Mouse (Mus musculus): Measurements from ENCODE around the gene Cacna1c.

The Cacna1c gene

DNA sequence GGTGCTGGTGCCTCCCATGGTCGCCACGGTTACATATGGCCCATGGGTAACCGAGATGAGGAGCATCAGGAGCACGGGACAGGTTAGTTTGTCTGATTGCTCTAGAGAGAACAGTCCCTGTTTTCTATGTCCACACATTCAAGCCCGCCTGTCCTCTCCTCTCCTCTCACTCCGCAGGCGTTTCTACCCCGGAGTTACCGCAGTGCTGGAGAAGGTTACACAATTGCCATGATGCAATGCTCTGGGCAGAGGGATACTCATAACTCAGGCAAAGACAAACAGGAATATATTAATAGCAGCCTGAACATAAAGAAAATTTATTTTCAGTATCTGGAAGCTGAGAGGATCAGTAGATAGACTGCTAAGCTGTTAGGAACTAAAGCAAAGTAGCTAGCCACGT is 58.5 kb downstream of the Cacna1c start:
- DNase-seq: no peak

DNA sequence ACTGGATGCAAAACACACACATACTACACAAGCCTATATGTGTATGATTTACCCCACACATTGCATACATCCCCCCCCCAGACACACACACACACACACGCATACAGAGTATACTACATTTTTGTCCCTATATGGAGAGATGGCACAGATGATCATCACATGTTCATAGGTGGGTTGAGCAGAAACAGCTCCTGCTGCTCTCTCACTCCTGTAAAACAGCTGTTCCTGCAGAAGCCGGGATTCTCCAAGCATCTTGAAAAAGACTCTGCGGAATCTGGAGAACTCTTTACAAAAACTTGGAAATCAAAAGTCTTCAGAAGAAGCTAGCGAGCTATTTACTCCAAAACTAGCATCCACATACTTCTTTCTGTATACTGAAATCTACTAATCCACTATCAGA is 63.4 kb downstream of the Cacna1c start:
- no peak for DNase-seq

DNA sequence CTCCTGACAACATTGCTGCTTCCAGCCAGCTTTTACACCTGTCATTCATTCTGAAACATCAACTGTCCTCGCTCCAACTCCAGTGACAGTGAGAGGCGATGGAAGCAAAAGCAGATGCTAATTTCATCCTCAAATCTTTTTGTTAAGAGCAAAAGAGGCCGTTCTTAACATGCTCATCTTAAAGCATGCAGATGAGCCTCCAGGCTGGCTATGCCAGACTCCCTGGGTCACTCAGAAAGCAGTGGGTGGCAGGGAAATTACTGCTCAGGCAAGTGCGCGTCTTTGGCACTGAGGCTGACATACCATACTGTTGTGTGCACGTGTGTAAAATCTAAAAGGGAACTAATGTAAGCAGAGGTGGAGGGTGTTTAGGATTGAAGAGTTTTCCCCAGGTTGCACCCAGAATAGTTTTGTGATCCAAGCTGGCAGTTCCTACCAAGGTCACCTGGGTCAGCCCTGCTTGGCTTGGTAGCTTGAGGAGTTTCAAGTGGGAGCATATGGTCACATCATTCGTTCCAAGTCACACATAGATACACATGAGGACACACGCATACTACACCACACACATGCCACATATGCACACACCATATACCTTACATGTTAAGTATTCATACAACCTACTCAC is 64.0 kb downstream of the Cacna1c start:
- no peak for DNase-seq

DNA sequence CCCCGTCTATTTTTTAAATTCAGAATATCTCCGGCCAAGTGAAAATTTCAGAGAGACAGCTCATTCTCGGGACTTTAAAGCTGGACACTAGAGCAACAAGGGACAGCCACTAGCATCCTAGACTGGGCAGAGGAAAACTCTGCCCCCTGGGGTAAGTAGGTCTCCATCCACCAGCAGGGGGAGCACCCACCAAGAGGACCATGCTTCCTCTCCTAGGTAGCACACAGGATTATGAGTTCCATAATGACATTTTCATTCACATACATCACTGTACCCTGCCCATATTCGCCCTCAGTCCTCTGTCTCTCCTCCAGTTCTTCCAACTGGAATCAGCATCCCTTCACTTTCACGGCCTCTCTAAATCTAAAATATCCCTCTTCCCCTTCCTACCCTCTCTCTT is 66.6 kb downstream of the Cacna1c start:
- no peak for DNase-seq

DNA sequence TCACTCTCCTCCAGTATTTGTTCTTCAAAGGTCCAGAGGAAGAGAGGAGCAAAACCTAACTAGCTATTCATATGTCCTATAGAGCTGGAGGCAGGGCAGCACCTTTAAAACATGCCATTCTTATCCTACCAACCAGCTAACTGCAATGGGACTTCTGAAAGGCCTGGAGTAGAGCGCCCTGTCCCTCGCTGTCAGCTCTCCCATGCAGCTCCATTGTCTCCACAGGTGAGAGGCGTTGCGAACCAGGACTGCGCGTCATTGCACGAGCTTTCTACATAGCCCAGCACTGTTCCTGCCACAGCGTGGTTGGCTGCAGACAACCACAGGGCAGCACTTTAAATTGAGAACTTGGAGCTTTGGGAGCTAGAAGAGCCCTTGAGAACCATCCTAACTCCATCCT is 67.7 kb downstream of the Cacna1c start:
- no peak for DNase-seq

DNA sequence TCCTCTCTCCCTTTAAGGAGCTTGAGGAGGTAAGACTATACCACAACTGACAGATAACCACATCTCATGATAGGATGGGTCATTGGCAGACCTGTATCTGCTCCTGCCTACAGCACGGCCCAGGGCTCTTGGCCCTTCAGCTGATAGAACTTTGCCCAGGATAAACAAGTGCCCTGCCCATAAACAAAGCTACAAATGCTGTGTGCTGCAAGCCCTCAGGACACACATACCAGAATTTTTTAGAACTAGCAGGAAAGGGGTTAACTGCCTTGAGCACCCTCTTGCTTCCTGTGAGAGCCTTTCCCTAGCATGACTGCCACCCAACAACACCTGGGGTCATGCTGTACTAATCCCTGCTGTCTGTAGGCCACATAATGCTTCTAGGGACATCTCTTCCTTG is 68.1 kb downstream of the Cacna1c start:
- no peak for DNase-seq

DNA sequence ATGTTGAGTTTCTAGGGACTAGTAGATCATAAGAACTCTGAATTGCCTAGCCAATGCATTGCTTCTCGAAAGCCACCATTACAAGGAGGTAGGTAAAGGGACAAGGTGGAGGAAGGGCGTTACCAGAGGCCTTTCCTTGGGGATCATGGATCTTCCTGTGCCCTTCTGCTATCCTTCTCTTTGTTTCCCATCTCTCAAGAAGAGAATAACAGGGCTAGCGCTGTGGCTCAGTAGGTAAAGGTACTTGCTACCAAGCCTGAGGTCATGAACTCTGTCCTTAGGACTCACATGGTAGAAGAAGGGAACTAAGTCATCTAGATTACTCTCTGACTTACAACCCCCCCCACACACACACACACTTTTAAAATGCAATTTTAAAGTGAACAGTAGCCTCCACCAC is 69.2 kb downstream of the Cacna1c start:
- no peak for DNase-seq

DNA sequence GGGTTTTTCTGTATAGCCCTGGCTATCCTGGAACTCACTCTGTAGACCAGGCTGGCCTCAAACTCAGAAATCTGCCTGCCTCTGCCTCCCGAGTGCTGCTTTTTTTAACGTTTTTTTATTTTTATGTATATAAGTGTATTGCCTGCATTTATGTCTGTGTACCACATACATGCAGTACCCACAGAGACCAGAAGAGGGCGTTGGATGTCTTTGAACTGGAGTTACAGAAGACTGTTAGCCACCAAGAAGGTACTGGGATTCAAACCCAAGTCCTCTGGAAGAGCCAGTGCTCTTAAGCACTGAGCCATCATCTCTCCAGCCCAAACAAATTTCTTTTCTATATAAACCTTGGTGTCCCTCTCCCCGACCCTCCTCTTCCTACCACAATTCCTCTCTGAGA is 77.8 kb downstream of the Cacna1c start:
- DNase-seq: no peak

DNA sequence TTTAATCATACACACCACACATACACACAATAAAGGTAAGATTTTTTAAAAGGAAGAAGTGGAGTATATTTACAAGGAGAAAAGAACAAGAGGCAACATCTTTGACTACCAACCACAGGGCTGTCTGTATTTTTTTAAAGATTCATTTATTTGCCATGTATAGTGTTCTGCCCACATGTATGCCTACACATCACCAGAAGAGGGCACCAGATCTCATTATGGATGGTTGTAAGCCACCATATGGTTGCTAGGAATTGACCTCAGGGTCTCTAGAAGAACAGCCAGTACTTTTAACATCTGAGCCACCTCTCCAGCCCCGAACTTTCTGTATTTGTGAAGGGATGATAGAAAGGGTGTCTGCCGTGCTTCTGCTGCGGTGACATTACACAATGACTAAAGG is 79.9 kb downstream of the Cacna1c start:
- DNase-seq: no peak

DNA sequence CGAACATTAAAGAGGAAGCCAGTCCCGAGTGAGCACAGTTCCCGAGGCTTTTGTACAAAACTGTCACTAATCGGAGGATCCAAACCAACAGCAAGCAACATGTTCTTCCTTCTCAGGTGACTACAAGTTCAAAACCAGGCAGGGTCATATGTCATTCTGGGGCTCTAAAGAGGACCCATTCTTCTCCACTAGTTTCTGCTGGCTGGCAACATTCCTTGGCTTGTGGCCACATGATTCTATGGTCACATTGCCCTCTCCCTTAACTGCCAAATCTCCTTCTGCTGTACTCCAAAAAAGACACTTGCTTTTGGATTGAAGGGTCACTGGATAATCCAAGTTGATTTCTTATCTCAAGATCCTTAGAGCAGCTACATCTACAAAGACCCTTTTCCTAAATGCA is 82.9 kb downstream of the Cacna1c start:
- no peak for DNase-seq

DNA sequence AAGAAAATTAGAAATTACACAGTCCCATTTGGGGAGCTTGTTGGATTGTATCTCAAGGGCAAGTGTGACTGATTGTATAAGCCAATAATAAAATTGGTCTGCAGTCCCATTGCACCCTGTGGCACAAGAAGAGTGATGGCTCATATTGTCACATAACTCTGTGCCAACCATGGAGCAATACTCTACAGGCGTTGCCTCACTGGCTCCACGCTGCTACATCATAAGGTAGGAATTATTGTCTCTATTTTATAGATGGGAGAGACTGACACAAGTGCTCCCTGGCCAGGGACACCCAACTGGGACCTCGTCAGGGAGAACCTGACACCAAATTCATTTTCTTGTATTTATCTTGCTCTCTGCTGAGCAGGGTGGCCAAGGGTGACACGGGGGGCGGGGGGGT is 85.8 kb downstream of the Cacna1c start:
- no peak for DNase-seq

DNA sequence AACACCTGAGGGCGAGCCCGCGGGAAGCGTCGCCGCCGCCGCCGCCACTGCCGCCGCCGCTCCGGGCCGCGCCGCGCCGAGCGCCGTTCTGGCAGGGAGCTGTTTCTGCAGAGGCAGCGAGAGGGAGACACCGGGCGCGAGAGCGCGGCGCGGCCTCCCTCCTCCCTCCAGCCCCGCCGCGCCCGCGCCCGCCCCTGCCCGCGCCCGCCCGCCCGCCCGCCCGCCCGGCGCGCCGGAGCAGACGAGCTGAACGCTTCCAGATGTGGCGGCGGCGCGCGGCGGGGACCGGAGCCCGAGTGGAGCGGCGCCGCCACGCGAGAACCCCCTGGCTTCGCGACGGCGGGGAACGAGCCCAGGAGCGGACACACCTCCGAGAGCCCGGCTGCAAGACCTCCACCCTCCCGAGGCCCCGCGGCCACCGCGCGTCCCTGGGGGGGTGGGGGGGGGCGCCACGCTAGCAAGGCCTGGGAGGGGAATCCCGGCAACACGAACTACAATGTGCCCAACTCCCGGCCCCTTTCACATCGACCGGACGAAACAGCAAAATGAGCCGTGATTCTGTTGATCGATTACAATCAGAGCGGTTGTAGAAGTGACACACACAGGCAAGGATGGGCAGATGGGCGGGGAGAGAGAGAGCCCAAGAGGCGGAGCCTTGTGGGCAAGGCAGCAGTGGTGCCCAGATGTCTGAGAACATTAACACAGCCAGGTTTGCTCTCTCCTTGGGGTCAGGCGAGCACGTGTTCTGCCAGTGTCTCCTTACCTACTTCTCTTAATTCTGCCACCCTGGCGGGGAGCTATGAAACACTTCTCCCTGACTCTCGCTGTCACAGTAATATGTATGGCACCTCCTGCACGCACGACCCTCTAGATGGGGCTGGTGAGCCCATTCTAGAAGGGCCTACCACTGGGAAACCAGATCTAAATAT is 87.5 kb downstream of the Cacna1c start:
- DNase-seq: peak; percentile 66

DNA sequence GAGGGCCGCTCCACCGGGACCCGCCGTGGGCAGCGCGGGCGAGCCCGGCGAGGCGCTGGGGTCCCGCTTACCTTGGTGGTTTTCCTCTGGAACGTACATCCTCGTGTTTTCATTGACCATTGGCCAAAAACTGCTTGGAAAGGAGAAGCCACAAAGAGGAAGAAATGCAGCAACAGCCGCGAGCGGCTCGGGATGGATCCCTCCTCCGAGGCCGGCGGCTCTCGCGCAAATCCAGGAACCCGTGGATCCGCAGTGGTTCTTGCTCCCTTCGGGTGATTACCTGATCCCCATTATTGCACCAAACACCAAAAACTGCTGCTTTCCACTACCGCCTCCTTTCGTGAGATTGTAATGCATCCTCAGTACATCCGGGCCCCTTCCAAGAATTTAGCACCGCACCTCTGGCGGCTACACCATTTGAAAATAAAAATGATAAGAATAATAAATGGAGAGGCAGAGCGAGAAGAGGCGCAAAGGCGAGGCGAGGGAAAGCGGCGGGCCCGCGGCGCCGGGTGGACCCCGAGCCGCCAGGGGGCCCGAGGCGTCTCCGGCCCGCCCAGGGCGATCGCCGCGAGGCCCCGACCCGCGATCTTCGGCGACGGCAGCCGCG is 88.3 kb downstream of the Cacna1c start:
- DNase-seq: peak; percentile 52

DNA sequence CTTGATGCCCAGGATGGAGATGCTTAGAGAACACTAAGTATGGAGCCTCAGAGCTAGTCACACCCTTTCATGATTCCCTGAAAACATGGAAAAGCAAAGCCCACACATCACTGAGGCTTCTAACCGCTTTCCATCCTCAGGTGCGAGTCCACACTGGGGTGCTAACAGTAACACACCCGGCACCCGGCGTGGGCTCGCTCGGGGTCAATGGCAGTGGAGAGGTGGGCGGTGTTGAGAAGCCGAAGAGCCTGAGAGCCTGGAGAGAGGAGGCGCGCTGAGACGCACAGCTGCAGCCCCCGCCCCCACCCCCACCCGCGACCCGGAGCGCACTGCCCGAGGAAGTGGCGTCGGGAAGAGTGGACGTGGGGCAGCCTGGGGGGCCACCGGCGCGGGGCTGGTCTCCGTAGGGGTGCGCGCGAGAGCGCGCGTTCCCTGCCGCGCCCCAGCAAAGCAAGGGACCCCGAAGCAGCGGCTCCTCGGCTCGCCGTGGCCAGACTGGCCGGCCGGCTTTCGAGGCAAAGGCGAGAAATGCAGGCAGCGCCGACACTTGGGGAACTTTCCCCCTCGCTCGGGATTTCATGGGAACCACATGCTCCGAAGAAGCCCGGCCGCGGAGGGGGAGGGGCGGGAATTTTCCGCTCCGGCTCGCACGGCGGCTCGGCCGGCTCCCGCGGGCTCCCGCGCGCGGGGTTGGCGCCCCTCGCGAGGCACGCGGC is 88.9 kb downstream of the Cacna1c start:
- DNase-seq: peak; percentile 64

DNA sequence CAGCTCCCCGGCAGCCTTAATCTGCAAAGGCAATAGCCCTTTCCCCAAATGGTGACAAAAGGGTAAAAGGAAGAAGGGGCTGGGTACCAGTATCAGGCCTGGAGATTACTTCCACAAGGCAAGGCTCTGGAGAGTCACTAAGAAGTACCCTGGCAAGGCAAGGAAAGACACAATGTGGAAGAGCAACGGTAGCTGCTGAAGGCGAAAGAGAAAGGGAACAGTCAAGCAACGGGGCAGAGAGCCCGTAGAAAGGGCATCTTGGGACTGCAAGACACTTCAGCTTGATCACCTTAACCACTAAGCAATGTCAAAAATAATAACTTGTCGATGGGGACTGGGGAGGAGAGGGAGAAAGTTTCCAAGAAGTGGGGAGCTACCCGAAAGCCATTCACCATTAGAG is 89.5 kb downstream of the Cacna1c start:
- no peak for DNase-seq

DNA sequence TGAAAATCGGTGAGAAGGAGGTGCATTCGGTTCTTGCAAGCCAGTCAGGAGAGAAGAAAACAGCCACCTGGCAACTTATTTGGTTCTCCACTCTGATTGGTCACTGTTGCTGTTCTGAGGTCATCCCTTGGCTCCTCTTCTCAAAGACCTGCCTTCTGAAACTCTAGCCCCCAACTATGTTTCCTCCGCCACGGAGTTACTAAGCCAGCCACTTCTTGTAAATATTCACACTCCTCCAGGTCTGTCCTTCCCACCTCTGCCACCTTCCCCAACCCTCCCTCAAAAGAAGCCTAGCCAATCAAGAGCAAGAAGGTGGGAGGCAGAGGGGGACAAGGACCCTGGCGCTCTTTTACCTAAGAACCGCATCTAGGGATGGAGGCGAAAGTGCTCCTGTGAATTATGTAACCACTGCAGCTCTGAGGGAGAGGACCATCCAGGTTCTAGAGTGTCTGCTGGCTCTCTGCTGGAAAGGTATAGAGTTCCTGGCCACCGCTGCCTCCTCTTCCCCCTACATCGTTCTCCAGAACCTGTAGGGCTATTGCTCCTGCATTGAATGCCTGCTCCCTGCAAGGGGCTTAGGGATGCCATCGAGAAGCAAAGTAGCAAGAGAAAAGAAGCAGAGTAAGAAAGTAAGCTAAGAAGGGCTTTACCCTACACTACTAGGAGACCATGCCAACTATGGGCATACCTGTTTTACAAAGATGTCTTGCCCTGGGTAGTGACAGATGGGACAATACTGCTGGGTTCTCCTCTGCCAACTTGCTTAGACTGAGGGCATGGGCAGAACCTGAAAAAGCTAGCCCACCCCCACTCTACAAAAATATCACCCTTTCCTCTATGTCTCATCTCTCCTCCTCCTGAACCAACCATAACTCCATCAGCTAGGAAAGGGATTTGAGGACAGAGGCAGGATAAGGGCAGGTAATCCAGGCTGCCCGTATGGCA is 90.3 kb downstream of the Cacna1c start:
- DNase-seq: peak; percentile 61

DNA sequence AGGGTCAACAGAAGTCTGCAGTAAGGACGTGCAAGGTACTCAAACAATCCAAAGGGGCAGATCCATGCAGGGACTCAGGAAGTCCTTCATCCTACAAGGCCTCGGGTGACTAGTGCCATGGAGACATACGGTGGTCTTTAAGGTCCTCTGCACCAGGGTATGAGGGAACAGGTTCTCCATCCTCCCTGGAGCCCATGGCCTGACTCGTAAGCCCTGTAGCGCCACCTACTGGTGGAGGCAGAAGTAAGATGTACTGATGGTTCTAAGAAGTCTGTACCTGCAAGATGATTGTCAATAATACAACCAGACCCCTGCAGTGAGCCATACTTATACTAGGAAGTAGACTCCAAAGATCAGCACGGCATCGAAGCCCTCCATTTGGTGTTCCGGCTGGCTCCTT is 92.0 kb downstream of the Cacna1c start:
- DNase-seq: peak; percentile 87

DNA sequence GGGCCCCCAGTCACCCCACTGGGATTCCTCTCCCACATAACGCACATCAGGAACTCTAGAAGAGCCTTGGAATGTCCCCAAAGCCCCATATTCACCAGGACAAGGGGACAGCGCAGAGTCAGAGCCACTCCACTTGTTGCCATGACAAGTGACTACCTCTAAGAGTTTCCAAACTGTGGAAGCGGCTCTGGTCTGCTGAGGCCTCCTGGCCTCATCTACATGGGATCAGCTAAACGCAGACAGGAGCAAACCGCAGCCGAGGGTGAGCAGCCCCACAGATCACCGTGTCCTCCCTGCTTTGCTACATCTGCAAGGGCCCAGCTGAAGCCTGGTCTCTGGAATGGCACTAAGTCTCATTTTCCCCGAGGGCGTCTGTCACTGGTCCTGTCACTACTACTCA is 93.3 kb downstream of the Cacna1c start:
- no peak for DNase-seq

DNA sequence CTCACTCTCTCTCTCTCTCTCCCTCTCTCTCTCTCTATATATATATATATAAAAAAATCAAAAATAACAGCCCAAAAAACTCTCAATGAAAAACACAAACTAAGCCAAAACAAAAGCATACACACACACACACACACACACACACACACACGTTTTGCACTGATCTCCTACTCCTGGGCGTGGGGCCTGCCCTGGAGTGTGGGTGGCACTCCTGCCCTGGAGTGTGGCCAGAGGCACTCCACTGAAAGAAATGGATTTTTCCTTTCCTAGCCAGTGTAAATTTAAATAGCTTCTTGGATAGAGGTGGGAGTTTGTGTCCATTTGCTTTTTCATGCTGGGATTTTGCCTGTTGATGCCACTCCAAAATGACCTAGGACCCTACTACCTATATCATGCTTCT is 96.9 kb downstream of the Cacna1c start:
- no peak for DNase-seq

DNA sequence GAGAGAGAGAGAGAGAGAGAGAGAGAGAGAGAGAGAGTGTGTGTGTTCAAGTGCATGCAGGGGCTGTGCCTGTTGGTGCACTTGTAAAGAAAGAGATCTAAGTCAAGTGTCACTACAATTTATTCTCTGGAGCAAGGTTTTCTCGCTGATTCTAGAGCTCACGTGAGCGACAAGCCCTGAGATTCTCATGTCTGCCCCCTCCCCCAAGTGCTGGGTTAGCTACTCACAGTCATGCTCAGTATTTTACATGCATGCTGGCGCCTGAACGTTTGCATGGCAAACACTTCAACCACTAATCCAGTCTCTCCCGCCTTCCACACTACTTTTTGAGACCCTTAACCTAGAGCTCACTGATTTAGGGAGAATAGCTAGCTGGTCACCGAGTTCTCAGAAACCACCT is 99.7 kb downstream of the Cacna1c start:
- no peak for DNase-seq

DNA sequence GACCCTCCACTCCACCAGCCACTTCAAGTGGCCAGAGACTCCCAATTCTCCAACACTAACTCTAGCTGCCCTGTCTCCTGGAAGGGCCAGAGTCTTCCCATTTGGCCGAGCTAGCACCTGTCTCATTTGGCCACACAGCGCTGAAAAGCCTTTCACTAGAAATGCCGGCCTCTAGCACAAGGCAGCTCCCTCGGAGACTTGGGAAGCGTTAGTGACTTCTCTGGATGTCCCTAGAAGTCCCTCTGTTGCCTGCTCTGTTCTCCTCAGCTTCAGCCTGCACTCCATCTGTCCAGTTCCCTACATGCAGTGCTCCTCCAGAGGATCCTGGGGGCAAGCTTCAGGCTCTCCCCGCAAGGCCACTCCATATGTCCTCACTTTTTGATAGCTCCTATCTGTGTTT is 101.1 kb downstream of the Cacna1c start:
- DNase-seq: no peak

DNA sequence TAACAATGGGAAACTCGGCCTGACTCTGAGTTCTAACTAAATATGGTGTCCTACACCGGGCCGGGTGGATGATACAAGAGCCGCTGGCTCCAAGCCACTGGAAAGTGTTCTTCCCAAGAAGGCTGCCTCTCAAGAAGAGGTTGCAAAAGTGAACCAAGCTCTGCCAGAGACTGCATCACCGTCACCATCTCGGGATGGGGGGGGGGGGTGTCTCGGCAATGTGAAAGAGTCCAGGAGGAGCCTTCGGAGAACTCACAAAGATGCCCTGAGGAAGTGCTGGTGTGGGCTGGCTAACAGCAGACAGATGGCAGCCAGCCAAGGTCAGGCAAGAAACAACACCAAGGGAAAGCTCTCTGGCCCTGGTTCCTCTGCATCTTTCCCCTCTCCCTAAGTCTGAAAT is 107.0 kb downstream of the Cacna1c start:
- no peak for DNase-seq

Data from cerebellum, adult 11 months (tissue).